Mouse (Mus musculus): ENCODE results near the gene Zrsr2. TPM values are rescaled to one million over a fixed set of nuclear protein-coding genes. Genes with fewer than 3 reads are reported as not detected.

The Zrsr2 gene
- polyA plus RNA-seq, 1 experiment from 2014 or later, result 55.7 TPM

GRCm38 (mm10) chrX:163944381-163944780 is 14.1 kb downstream of the Zrsr2 start:
- no peak for ATAC-seq (ENCODE audit: insufficient number of reproducible peaks, low FRiP score, low TSS enrichment, low read depth)
- no peaks in the 10 kb centered on the region for H3K4me1 ChIP-seq
- H3K27me3 ChIP-seq, result no peaks in the 10 kb centered on the region
- 88% methylated on average over 3 of the region's 3 CpGs for WGBS
- H3K36me3 ChIP-seq, result 0 out of 2 replicates have a peak, but pooled peaks cover 17% of the 10 kb centered on the region
- no peak overlapping the region for H3K4me2 ChIP-seq (replicated peaks)
- no peak overlapping the region for H3K9ac ChIP-seq
- H3K9me3 ChIP-seq (replicated peaks), result no peaks in the 10 kb centered on the region
- H3K4me3 ChIP-seq (replicated peaks), result no peak overlapping the region
- no peak overlapping the region for H3K27ac ChIP-seq (replicated peaks)

GRCm38 (mm10) chrX:163938587-163938986 is 19.9 kb downstream of the Zrsr2 start:
- no peaks in the 10 kb centered on the region for H3K27me3 ChIP-seq
- H3K4me1 ChIP-seq, result no peaks in the 10 kb centered on the region
- WGBS, result 85% methylated on average over 6 of the region's 6 CpGs
- no peak for ATAC-seq (ENCODE audit: insufficient number of reproducible peaks, low FRiP score, low TSS enrichment, low read depth)
- H3K27ac ChIP-seq (replicated peaks), result no peak overlapping the region
- no peak overlapping the region for H3K9ac ChIP-seq
- peaks cover 8% of the 10 kb centered on the region; the same call in 1 of the 2 replicates for H3K36me3 ChIP-seq
- H3K4me3 ChIP-seq (replicated peaks), result no peak overlapping the region
- H3K4me2 ChIP-seq (replicated peaks), result no peak overlapping the region
- H3K9me3 ChIP-seq (replicated peaks), result no peaks in the 10 kb centered on the region

- no peaks in the 10 kb centered on the region for H3K4me1 ChIP-seq
- no peak overlapping the region for H3K9ac ChIP-seq
- WGBS, result 77% methylated on average over 8 of the region's 8 CpGs
- H3K4me3 ChIP-seq (replicated peaks), result no peak overlapping the region
- ATAC-seq (ENCODE audit: insufficient number of reproducible peaks, low FRiP score, low TSS enrichment, low read depth), result no peak
- H3K36me3 ChIP-seq, result peaks cover 4% of the 10 kb centered on the region; the same call in 1 of the 2 replicates
- H3K27ac ChIP-seq (replicated peaks), result no peak overlapping the region
- no peaks in the 10 kb centered on the region; the same call in 1 of the 2 replicates for H3K27me3 ChIP-seq
- H3K4me2 ChIP-seq (replicated peaks), result no peak overlapping the region
- no peaks in the 10 kb centered on the region for H3K9me3 ChIP-seq (replicated peaks)
These were observed 23.7 kb downstream of the Zrsr2 start for GRCm38 (mm10) chrX:163934731-163935130.

DNA sequence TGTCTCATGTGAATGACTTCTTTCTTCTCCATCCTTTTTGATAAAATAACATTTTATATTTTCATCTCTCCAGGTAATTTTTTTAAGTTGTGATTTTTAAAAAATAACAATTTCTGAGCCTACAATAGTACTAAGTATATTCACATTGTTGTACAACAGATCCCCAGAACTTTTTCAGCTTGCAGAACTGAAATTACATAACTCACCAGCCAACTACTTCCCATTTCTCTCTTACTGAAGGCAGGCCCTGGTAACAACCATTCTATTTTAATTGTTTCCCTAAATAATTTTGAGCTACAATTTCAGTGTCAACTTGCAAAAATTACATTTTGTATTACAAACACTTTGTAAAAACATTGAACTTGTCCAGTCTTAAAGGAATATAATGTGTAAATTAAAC is 28.9 kb downstream of the Zrsr2 start:
- no peaks in the 10 kb centered on the region for H3K9me3 ChIP-seq (replicated peaks)
- no peak overlapping the region for H3K27ac ChIP-seq (replicated peaks)
- H3K27me3 ChIP-seq, result no peaks in the 10 kb centered on the region; the same call in 1 of the 2 replicates
- H3K4me2 ChIP-seq (replicated peaks), result no peak overlapping the region
- no peaks in the 10 kb centered on the region for H3K4me1 ChIP-seq
- H3K9ac ChIP-seq, result no peak overlapping the region
- no peak for ATAC-seq (ENCODE audit: insufficient number of reproducible peaks, low FRiP score, low TSS enrichment, low read depth)
- H3K36me3 ChIP-seq, result no peaks in the 10 kb centered on the region
- H3K4me3 ChIP-seq (replicated peaks), result no peak overlapping the region

DNA sequence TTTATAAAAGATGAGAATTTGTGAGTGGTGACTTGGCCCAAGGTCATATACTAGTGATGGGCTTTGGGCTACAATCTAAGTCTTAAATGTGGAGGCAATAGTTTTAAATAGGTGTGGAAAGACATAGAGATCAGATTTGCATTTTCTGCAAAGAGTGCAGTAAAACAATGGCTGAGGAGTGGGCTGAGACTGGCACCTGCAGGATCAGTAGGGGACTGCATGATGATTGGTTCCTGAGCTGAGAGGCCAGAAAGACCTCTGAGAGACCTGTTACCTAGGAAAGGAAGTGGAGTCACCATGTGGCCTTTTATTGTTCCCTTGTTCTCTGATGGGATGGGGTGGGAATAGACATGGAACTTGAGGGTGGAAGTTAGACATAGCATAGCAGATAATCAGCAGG is 45.7 kb downstream of the Zrsr2 start:
- Histone ChIP-seq H3K4me3 (replicated peaks) (no peak overlapping the region), H3K27ac (replicated peaks) (no peak overlapping the region), H3K9ac (no peak overlapping the region), H3K36me3 (no peaks in the 10 kb centered on the region), H3K4me2 (replicated peaks) (no peak overlapping the region), H3K9me3 (replicated peaks) (no peaks in the 10 kb centered on the region), H3K4me1 (no peaks in the 10 kb centered on the region), H3K27me3 (no peaks in the 10 kb centered on the region)
- ATAC-seq (ENCODE audit: insufficient number of reproducible peaks, low FRiP score, low TSS enrichment, low read depth), result no peak

- no peaks in the 10 kb centered on the region for H3K36me3 ChIP-seq
- 0 out of 2 replicates have a peak, but pooled peaks have one; percentile 15 for ATAC-seq (ENCODE audit: insufficient number of reproducible peaks, low FRiP score, low TSS enrichment, low read depth)
- peak overlapping the region; percentile 63 for H3K4me3 ChIP-seq (replicated peaks)
- H3K9ac ChIP-seq, result peak overlapping the region; percentile 34
- WGBS, result 13% methylated on average over 32 of the region's 34 CpGs
- H3K9me3 ChIP-seq (replicated peaks), result no peaks in the 10 kb centered on the region
- H3K4me1 ChIP-seq, result no peaks in the 10 kb centered on the region
- peak overlapping the region; percentile 78 for H3K27ac ChIP-seq (replicated peaks)
- peak overlapping the region; percentile 51 for H3K4me2 ChIP-seq (replicated peaks)
- no peaks in the 10 kb centered on the region for H3K27me3 ChIP-seq
These were observed 49.1 kb downstream of the Zrsr2 start for GRCm38 (mm10) chrX:163909381-163909780.

DNA sequence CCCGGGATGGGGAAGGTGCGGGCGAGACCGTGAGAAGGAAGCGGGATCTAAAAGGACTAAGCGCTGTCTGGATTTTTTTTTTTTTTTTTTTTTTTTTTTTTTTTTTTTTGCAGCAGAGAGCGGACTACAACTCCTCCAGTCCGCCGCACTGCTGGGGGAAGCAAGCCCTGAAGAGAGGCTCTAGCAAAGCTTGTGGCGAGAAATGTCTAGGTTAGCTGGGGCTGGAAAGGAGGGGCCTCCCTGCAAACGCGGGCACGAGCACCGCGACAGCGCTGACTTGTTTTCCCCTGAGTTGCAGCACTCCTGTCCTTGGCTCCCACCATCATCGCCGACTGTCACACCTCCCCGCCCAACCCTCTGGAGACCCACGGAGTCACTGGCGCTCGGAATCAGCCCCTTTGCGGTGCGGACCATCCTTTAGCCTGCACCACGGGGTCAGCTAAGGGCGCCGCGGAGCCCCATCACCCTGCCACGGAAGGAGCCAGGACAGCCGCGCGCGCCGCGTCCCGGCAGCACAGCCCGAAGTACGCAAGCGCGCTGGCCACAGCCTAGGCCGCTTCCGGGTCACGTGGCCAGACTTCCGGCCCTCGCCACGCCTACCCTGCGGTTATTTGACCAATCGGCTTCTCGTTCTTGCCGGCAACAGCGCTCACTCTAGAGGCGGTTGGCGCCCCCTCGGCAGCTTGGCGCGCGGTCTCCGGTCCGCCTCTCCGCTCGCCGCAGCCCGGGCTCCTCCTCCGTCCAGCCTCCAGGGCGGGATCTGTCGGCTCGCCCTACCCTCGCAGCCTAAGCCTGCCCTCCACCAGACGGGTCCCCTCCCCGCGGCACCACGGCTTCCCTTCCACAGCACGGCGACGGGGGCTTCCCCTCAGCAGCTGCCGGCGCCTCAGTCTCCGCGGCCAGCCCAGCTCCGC is 49.9 kb downstream of the Zrsr2 start, which contains the start of gene Ap1s2:
Gene Ap1s2, plus strand, starts transcription at position 681 of the 914 bp plus-strand sequence.
- H3K4me2 ChIP-seq (replicated peaks), result peak within 1 kb of the TSS; percentile 51
- peak within 1 kb of the TSS; percentile 48 for H3K9ac ChIP-seq
- H3K4me1 ChIP-seq, result no peaks in the 10 kb centered on the region
- H3K9me3 ChIP-seq (replicated peaks), result no peaks in the 10 kb centered on the region
- peak; percentile 100 for ATAC-seq (ENCODE audit: insufficient number of reproducible peaks, low FRiP score, low TSS enrichment, low read depth)
- no peaks in the 10 kb centered on the region for H3K36me3 ChIP-seq
- no peaks in the 10 kb centered on the region for H3K27me3 ChIP-seq
- 18% methylated on average over 65 of the region's 80 CpGs for whole genome bisulfite sequencing
- H3K27ac ChIP-seq (replicated peaks), result peak within 1 kb of the TSS; percentile 88
- peak within 1 kb of the TSS; percentile 63 for H3K4me3 ChIP-seq (replicated peaks)

DNA sequence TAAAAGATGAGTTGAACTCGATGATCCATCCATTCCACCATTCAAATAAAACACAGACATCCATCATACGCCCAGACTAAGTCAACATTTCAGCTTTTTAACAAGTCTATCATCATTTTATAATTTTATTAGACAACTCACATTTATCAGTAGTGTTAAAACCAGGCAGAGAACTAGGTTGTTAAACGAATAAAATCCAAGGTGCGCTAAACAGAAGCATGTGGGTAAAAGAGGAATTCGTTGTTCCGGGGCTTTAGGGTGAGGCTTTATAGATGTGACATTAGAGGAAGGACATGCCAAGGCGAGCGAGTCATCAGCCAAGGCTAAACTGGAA is 50.5 kb downstream of the Zrsr2 start:
- no peak for ATAC-seq (ENCODE audit: insufficient number of reproducible peaks, low FRiP score, low TSS enrichment, low read depth)
- Histone ChIP-seq H3K4me3 (replicated peaks) (peak overlapping the region; percentile 63), H3K4me2 (replicated peaks) (peak overlapping the region; percentile 46), H3K27me3 (no peaks in the 10 kb centered on the region), H3K9me3 (replicated peaks) (no peaks in the 10 kb centered on the region), H3K36me3 (no peaks in the 10 kb centered on the region), H3K4me1 (no peaks in the 10 kb centered on the region), H3K27ac (replicated peaks) (peak overlapping the region; percentile 88), H3K9ac (no peak overlapping the region)
- WGBS, result 24% methylated on average over 8 of the region's 8 CpGs

DNA sequence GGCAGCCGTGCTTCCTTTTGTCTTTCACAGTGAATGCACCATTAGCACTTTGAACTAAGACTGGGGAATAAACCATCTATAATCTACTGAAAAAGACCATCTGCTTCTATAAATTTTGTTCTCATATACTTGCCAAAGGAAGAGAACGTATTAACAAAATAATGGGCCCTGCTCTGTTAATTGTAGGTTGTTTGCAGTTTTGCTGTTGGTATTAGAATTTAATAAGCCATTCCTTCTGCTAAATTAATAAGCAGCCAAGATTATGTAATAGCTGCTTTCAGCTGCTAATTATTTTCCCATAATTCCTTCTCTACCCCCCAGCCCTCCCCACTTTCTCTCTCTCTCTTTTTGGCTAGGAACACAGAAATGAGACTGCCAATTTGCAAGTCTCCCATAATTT is 51.6 kb downstream of the Zrsr2 start:
- Histone ChIP-seq H3K4me2 (replicated peaks) (no peak overlapping the region), H3K4me3 (replicated peaks) (no peak overlapping the region), H3K27ac (replicated peaks) (no peak overlapping the region), H3K9me3 (replicated peaks) (no peaks in the 10 kb centered on the region), H3K9ac (no peak overlapping the region), H3K36me3 (no peaks in the 10 kb centered on the region), H3K4me1 (no peaks in the 10 kb centered on the region), H3K27me3 (no peaks in the 10 kb centered on the region)
- 85% methylated on average over 2 of the region's 2 CpGs for whole genome bisulfite sequencing
- no peak for ATAC-seq (ENCODE audit: insufficient number of reproducible peaks, low FRiP score, low TSS enrichment, low read depth)

GRCm38 (mm10) chrX:163899431-163900020 is 58.9 kb downstream of the Zrsr2 start:
- Histone ChIP-seq H3K27me3 (no peaks in the 10 kb centered on the region), H3K4me1 (no peaks in the 10 kb centered on the region), H3K4me3 (replicated peaks) (no peak overlapping the region), H3K9ac (no peak overlapping the region), H3K9me3 (replicated peaks) (no peaks in the 10 kb centered on the region), H3K36me3 (no peaks in the 10 kb centered on the region), H3K27ac (replicated peaks) (no peak overlapping the region), H3K4me2 (replicated peaks) (no peak overlapping the region)
- WGBS, result 54% methylated on average over 5 of the region's 5 CpGs
- ATAC-seq (ENCODE audit: insufficient number of reproducible peaks, low FRiP score, low TSS enrichment, low read depth), result no peak

DNA sequence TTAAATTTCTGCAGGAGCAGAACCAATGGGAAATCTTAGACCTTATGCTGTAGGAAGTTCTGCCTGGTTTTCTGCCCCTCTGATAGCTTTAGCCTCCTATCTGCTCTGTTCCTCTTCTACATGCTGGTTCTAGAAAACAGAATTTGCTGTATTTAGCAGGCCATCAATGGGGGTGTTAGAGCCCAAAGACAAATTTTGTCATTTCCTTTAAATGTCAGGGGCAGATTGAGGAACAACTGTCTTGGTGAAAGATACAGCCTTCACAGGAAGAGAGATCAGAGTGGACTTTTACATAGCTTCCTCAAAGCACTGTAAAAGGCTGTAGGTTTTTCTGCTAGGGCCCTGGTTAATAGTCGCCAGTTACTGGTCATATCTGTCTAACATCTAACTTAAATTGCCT is 61.1 kb downstream of the Zrsr2 start:
- no peak overlapping the region for H3K4me3 ChIP-seq (replicated peaks)
- no peak overlapping the region for H3K9ac ChIP-seq
- no peak for ATAC-seq (ENCODE audit: insufficient number of reproducible peaks, low FRiP score, low TSS enrichment, low read depth)
- H3K27me3 ChIP-seq, result no peaks in the 10 kb centered on the region
- no peak overlapping the region for H3K4me2 ChIP-seq (replicated peaks)
- H3K27ac ChIP-seq (replicated peaks), result no peak overlapping the region
- H3K4me1 ChIP-seq, result no peaks in the 10 kb centered on the region
- H3K36me3 ChIP-seq, result no peaks in the 10 kb centered on the region
- H3K9me3 ChIP-seq (replicated peaks), result no peaks in the 10 kb centered on the region
- 74% methylated on average over 1 of the region's 1 CpGs for WGBS
